Mouse (Mus musculus) limb, embryonic 14.5 days (tissue): ENCODE results near the gene Itga6. TPM values are rescaled to one million over a fixed set of nuclear protein-coding genes. Genes with fewer than 3 reads are reported as not detected.

Source experiments
- ATAC-seq: fragments of 200-750 bp; cut with Nextera tagmentation; 2 replicates; pipeline ENCODE4 v1.8.0; 2017; ENCODE audit warnings: low read depth, moderate number of reproducible peaks, moderate TSS enrichment; ENCODE audit not compliant: low FRiP score
- DNase-seq: peaks from one replicate; pipeline ENCODE4 v3.0.0-alpha.2; 2015; ENCODE audit warnings: low spot score
- H3K27ac ChIP-seq: fragments of 300-500 bp; sonication (generic); replicated peaks from 2 replicates; pipeline ENCODE4 v1.5.1; 2014; ENCODE audit warnings: low read depth, mild to moderate bottlenecking, low read length, moderate library complexity, mixed read lengths
- H3K27me3 ChIP-seq: fragments of 300-500 bp; sonication (generic); 2 replicates; pipeline ENCODE4 v1.6.1; 2014; ENCODE audit warnings: low read length, mixed read lengths; ENCODE audit not compliant: control insufficient read depth, insufficient read depth
- H3K36me3 ChIP-seq: fragments of 300-500 bp; sonication (generic); 2 replicates; pipeline ENCODE4 v1.6.1; 2014; ENCODE audit warnings: mild to moderate bottlenecking, low read length, moderate library complexity, mixed read lengths; ENCODE audit not compliant: control insufficient read depth, insufficient read depth
- H3K4me1 ChIP-seq: fragments of 300-500 bp; sonication (generic); 2 replicates; pipeline ENCODE4 v1.6.1; 2014; ENCODE audit warnings: antibody characterized with exemption, low read length, mixed read lengths; ENCODE audit not compliant: control insufficient read depth, insufficient read depth
- H3K4me2 ChIP-seq: fragments of 300-500 bp; sonication (generic); replicated peaks from 2 replicates; pipeline ENCODE4 v1.6.1; 2014; ENCODE audit warnings: low read depth, mild to moderate bottlenecking, low read length, moderate library complexity; ENCODE audit not compliant: severe bottlenecking
- H3K4me3 ChIP-seq: fragments of 300-500 bp; sonication (generic); replicated peaks from 2 replicates; pipeline ENCODE4 v1.5.1; 2014; ENCODE audit warnings: low read length
- H3K9ac ChIP-seq: fragments of 300-500 bp; sonication (generic); 2 replicates; pipeline ENCODE4 v1.6.1; 2014; ENCODE audit warnings: mild to moderate bottlenecking, low read depth, low read length, moderate library complexity; ENCODE audit not compliant: severe bottlenecking
- H3K9me3 ChIP-seq: fragments of 300-500 bp; sonication (generic); 2 replicates; pipeline ENCODE4 v1.6.1; 2016; ENCODE audit warnings: low read length; ENCODE audit not compliant: control insufficient read depth
- POLR2A ChIP-seq: fragments of 200-500 bp; IDR thresholded peaks from 2 replicates; pipeline ENCODE4 v1.8.0; 2012; ENCODE audit warnings: inconsistent platforms, mild to moderate bottlenecking, moderate library complexity, borderline replicate concordance; ENCODE audit not compliant: insufficient read depth, insufficient read length; ENCODE audit errors: extremely low read depth
- WGBS: fragments of 180-500 bp; shearing (Covaris S2); extraction: QIAGEN DNeasy Blood & Tissue Kit; methylation state at CpG from one replicate; pipeline ENCODE4 v1.1.7; 2014; 5-methylcytosine and 5-hydroxymethylcytosine counted together
- polyA plus RNA-seq, 2 experiments: library from polyadenylated mRNA; depleted of rRNA in 1 of 2; stranded (reverse) in 1 of 2; unstranded in 1 of 2; fragments of >200 nt; fragmentation: Nextera tagmentation in 1 of 2; extraction: Ambion mirVana in 1 of 2; gene quantifications; 2 replicates each; pipeline versions ENCODE4 v1.2.1 to v1.2.3; 2012 to 2014

The Itga6 gene
- polyA plus RNA-seq, 2 experiments: 49.2 to 59.1 TPM

- H3K9ac ChIP-seq: no peak overlapping the region
- H3K4me1 ChIP-seq: no peaks in the 10 kb centered on the region
- no peak for TF ChIP-seq POLR2A
- H3K4me3 ChIP-seq: no peak overlapping the region
- H3K4me2 ChIP-seq: no peak overlapping the region
- DNase-seq (peak; percentile 45), ATAC-seq (peak; percentile 30; the same call in 1 of the 2 replicates)
- H3K36me3 ChIP-seq: no peaks in the 10 kb centered on the region
- no peak overlapping the region for H3K27ac ChIP-seq
- 62% methylated on average over 5 of the region's 5 CpGs for WGBS
- H3K27me3 ChIP-seq: no peaks in the 10 kb centered on the region
- H3K9me3 ChIP-seq: no peaks in the 10 kb centered on the region
Observed at GRCm38 (mm10) chr2:71779266-71779888, 34.0 kb downstream of the Itga6 start.

GRCm38 (mm10) chr2:71780016-71780415 is 34.6 kb downstream of the Itga6 start:
- H3K4me1 ChIP-seq: no peaks in the 10 kb centered on the region
- no peaks in the 10 kb centered on the region for H3K27me3 ChIP-seq
- no peaks in the 10 kb centered on the region for H3K36me3 ChIP-seq
- no peak for TF ChIP-seq POLR2A
- no peak overlapping the region for H3K27ac ChIP-seq
- H3K9me3 ChIP-seq: no peaks in the 10 kb centered on the region
- no peak for ATAC-seq
- no peak overlapping the region for H3K4me3 ChIP-seq
- no peak overlapping the region for H3K9ac ChIP-seq
- 81% methylated on average over 6 of the region's 6 CpGs for WGBS
- no peak for DNase-seq
- no peak overlapping the region for H3K4me2 ChIP-seq

GRCm38 (mm10) chr2:71785260-71785659 is 39.8 kb downstream of the Itga6 start:
- 63% methylated on average over 3 of the region's 3 CpGs for WGBS
- no peaks in the 10 kb centered on the region; the same call in 1 of the 2 replicates for H3K27me3 ChIP-seq
- no peaks in the 10 kb centered on the region for H3K9me3 ChIP-seq
- no peak overlapping the region for H3K27ac ChIP-seq
- no peak overlapping the region for H3K9ac ChIP-seq
- ATAC-seq (no peak), DNase-seq (no peak)
- no peak for TF ChIP-seq POLR2A
- H3K36me3 ChIP-seq: no peaks in the 10 kb centered on the region
- H3K4me3 ChIP-seq: no peak overlapping the region
- H3K4me1 ChIP-seq: no peaks in the 10 kb centered on the region
- no peak overlapping the region for H3K4me2 ChIP-seq

GRCm38 (mm10) chr2:71786060-71786459 is 40.6 kb downstream of the Itga6 start:
- Histone ChIP-seq H3K4me3 (no peak overlapping the region), H3K27ac (no peak overlapping the region), H3K4me2 (no peak overlapping the region), H3K36me3 (no peaks in the 10 kb centered on the region), H3K9me3 (no peaks in the 10 kb centered on the region), H3K27me3 (no peaks in the 10 kb centered on the region; the same call in 1 of the 2 replicates), H3K4me1 (no peaks in the 10 kb centered on the region), H3K9ac (no peak overlapping the region)
- WGBS: 32% methylated on average over 5 of the region's 5 CpGs
- no peak for TF ChIP-seq POLR2A
- ATAC-seq: no peak
- DNase-seq: no peak

GRCm38 (mm10) chr2:71786591-71787155 is 41.3 kb downstream of the Itga6 start:
- Histone ChIP-seq H3K4me3 (peak overlapping the region; percentile 69), H3K4me2 (peak overlapping the region; percentile 84), H3K36me3 (no peaks in the 10 kb centered on the region), H3K27ac (peak overlapping the region; percentile 34; the same call in 1 of the 2 replicates), H3K9ac (peak overlapping the region; percentile 68), H3K4me1 (no peaks in the 10 kb centered on the region), H3K27me3 (no peaks in the 10 kb centered on the region; the same call in 1 of the 2 replicates), H3K9me3 (no peaks in the 10 kb centered on the region)
- 0 out of 2 replicates have a peak, but pooled peaks have one; percentile 11 for TF ChIP-seq POLR2A
- ATAC-seq: peak; percentile 77
- WGBS: 2% methylated on average over 45 of the region's 61 CpGs
- DNase-seq: peak; percentile 46
